Mouse (Mus musculus): ENCODE measurements around the gene Srp9. TPM values are rescaled to one million over a fixed set of nuclear protein-coding genes. Genes with fewer than 3 reads are reported as not detected.

Gene Srp9
- polyA plus RNA-seq, 1 experiment: 27.5 TPM

DNA sequence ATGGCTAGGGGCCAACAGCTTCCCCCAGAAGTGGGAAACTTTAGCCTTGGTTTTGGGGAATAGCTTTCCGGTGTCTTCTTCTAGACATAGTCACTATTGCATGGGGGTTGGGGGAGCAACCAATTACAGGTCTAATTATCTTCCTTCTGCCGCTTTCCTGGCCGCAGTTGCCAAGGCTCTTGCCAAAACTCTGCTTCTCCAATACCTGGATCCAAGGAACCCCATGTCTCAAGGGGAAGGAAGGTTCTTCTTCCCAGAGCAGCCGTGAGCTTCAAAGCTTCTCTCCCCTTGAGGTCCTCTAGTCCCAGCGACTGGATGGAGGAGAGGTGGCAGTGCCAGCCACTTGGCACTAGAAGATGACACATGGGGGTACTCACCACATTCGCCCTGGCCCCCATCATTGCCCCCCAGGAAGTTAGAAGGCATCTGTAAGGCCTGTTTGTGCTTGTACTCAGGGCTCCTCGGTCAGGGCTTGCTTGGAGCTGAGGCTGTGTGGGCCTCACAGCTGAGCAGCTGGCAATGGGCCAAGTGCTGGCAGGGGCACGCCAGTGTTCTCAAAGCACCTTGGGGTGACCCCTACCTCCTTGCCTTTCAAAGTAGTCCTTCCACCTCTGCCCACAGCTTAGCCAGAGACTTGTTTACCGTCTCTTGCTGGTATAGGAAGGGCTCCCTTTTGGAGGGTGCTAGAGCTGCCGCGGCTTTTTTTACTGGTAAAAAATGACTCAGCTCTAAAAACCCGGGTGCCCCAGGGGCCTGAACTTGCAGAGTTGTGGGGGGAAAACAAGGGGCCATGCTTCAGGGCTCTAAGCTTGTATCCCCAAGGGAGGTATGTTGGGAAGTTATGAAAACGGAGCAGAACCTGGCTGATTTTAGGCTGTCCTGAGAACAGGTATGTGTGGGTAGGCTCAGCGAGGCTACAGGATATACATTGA lies 12.9 kb upstream of the Srp9 start:
- Histone ChIP-seq H3K27me3 (ENCODE audit: control insufficient read depth, insufficient read depth, low read length) (no peaks in the 10 kb centered on the region), H3K4me1 (ENCODE audit: control insufficient read depth, insufficient read depth, insufficient read length) (no peaks in the 10 kb centered on the region), H3K4me3 (ENCODE audit: extremely low read depth, insufficient read depth, insufficient read length) (no peak overlapping the region), H3K36me3 (ENCODE audit: control insufficient read depth, insufficient read depth, low read length) (no peaks in the 10 kb centered on the region), H3K27ac (ENCODE audit: insufficient read depth, low read length) (no peak overlapping the region)
- 45% methylated on average over 14 of the region's 14 CpGs for WGBS
- DNase-seq (ENCODE audit: low read depth in 1 of 2, low spot score in 2 of 2): no peak
- TF ChIP-seq CTCF (IDR thresholded peaks at IDR 0.05; ENCODE audit: extremely low read depth, insufficient read depth, insufficient read length, insufficient replicate concordance) (no peak), POLR2A (IDR thresholded peaks at IDR 0.05; ENCODE audit: low read depth, low read length) (no peak)

GRCm38 (mm10) chr1:182112385-182112784 lies 12.2 kb upstream of the Srp9 start:
- Histone ChIP-seq H3K27me3 (ENCODE audit: control insufficient read depth, insufficient read depth, low read length) (no peaks in the 10 kb centered on the region), H3K4me1 (ENCODE audit: control insufficient read depth, insufficient read depth, insufficient read length) (no peaks in the 10 kb centered on the region), H3K4me3 (ENCODE audit: extremely low read depth, insufficient read depth, insufficient read length) (no peak overlapping the region), H3K27ac (ENCODE audit: insufficient read depth, low read length) (no peak overlapping the region), H3K36me3 (ENCODE audit: control insufficient read depth, insufficient read depth, low read length) (no peaks in the 10 kb centered on the region)
- no peak for TF ChIP-seq CTCF (IDR thresholded peaks at IDR 0.05; ENCODE audit: extremely low read depth, insufficient read depth, insufficient read length, insufficient replicate concordance)
- TF ChIP-seq POLR2A (IDR thresholded peaks at IDR 0.05; ENCODE audit: low read depth, low read length): no peak
- no peak for DNase-seq (ENCODE audit: low read depth in 1 of 2, low spot score in 2 of 2)
- 84% methylated on average over 15 of the region's 15 CpGs for WGBS

DNA sequence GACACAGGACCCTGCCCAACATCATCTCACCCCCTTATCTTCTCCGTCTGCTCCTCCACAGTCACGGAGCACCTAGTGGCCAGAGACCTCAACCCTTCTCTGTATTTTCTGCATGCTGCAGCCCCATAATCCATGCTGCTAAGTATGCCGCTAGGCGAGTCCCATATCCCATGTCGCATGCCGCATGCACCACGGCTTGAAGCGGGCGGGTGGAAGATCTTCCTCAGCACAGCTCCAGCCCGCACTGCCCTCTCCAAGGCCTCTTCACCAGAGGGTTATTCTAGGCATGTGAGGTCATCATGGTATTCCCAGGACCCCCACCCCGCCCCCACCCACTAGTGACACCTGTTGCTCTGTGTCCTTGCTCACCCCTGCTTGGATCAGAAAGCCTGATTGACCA lies 11.4 kb upstream of the Srp9 start:
- Histone ChIP-seq H3K4me3 (ENCODE audit: extremely low read depth, insufficient read depth, insufficient read length) (no peak overlapping the region), H3K36me3 (ENCODE audit: control insufficient read depth, insufficient read depth, low read length) (no peaks in the 10 kb centered on the region), H3K27me3 (ENCODE audit: control insufficient read depth, insufficient read depth, low read length) (no peaks in the 10 kb centered on the region), H3K27ac (ENCODE audit: insufficient read depth, low read length) (no peak overlapping the region), H3K4me1 (ENCODE audit: control insufficient read depth, insufficient read depth, insufficient read length) (no peaks in the 10 kb centered on the region)
- WGBS: 94% methylated on average over 11 of the region's 11 CpGs
- TF ChIP-seq POLR2A (IDR thresholded peaks at IDR 0.05; ENCODE audit: low read depth, low read length) (no peak), CTCF (IDR thresholded peaks at IDR 0.05; ENCODE audit: extremely low read depth, insufficient read depth, insufficient read length, insufficient replicate concordance) (no peak)
- no peak for DNase-seq (ENCODE audit: low read depth in 1 of 2, low spot score in 2 of 2)

- WGBS: 85% methylated on average over 19 of the region's 19 CpGs
- H3K4me3 ChIP-seq (ENCODE audit: extremely low read depth, insufficient read depth, insufficient read length): no peak overlapping the region
- no peak overlapping the region for H3K27ac ChIP-seq (ENCODE audit: insufficient read depth, low read length)
- TF ChIP-seq CTCF (IDR thresholded peaks at IDR 0.05; ENCODE audit: extremely low read depth, insufficient read depth, insufficient read length, insufficient replicate concordance) (no peak), POLR2A (IDR thresholded peaks at IDR 0.05; ENCODE audit: low read depth, low read length) (no peak)
- DNase-seq (ENCODE audit: low read depth in 1 of 2, low spot score in 2 of 2): no peak
- H3K4me1 ChIP-seq (ENCODE audit: control insufficient read depth, insufficient read depth, insufficient read length): no peaks in the 10 kb centered on the region
- no peaks in the 10 kb centered on the region for H3K36me3 ChIP-seq (ENCODE audit: control insufficient read depth, insufficient read depth, low read length)
- H3K27me3 ChIP-seq (ENCODE audit: control insufficient read depth, insufficient read depth, low read length): no peaks in the 10 kb centered on the region
These were observed 10.7 kb upstream of the Srp9 start for GRCm38 (mm10) chr1:182113587-182114500.

DNA sequence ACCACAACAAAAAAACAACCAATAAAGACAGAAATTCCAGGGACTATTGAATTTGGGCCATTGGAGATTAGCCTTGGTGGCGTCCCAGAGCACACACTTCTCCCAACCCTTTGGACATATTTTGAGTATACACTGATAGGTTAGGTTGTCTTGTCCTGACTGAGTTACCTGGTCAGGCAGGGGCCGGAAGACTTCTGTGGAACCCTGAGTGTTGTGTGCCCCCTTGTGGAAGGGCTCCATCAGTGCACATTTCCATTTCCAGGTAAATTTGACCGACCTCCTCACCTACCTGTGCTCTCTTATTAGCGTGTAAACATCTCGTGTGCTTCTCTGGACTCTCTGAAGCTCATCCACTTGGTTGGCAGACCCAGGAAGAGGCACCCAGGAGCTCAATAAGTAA lies 9.3 kb upstream of the Srp9 start:
- Histone ChIP-seq H3K36me3 (ENCODE audit: control insufficient read depth, insufficient read depth, low read length) (no peaks in the 10 kb centered on the region), H3K4me3 (ENCODE audit: extremely low read depth, insufficient read depth, insufficient read length) (no peak overlapping the region), H3K27ac (ENCODE audit: insufficient read depth, low read length) (no peak overlapping the region), H3K4me1 (ENCODE audit: control insufficient read depth, insufficient read depth, insufficient read length) (no peaks in the 10 kb centered on the region), H3K27me3 (ENCODE audit: control insufficient read depth, insufficient read depth, low read length) (no peaks in the 10 kb centered on the region)
- TF ChIP-seq POLR2A (IDR thresholded peaks at IDR 0.05; ENCODE audit: low read depth, low read length) (no peak), CTCF (IDR thresholded peaks at IDR 0.05; ENCODE audit: extremely low read depth, insufficient read depth, insufficient read length, insufficient replicate concordance) (peak; percentile 81; the same call in 1 of the 2 replicates)
- DNase-seq (ENCODE audit: low read depth in 1 of 2, low spot score in 2 of 2): peak; percentile 15 to 32
- WGBS: 19% methylated on average over 5 of the region's 5 CpGs

GRCm38 (mm10) chr1:182115651-182116408 lies 8.7 kb upstream of the Srp9 start:
- no peak overlapping the region for H3K27ac ChIP-seq (ENCODE audit: insufficient read depth, low read length)
- no peaks in the 10 kb centered on the region for H3K36me3 ChIP-seq (ENCODE audit: control insufficient read depth, insufficient read depth, low read length)
- DNase-seq (ENCODE audit: low read depth in 1 of 2, low spot score in 2 of 2): no peak
- no peaks in the 10 kb centered on the region for H3K27me3 ChIP-seq (ENCODE audit: control insufficient read depth, insufficient read depth, low read length)
- H3K4me3 ChIP-seq (ENCODE audit: extremely low read depth, insufficient read depth, insufficient read length): no peak overlapping the region
- H3K4me1 ChIP-seq (ENCODE audit: control insufficient read depth, insufficient read depth, insufficient read length): no peaks in the 10 kb centered on the region
- no peak for TF ChIP-seq POLR2A (IDR thresholded peaks at IDR 0.05; ENCODE audit: low read depth, low read length)
- TF ChIP-seq CTCF (IDR thresholded peaks at IDR 0.05; ENCODE audit: extremely low read depth, insufficient read depth, insufficient read length, insufficient replicate concordance): no peak
- WGBS: 55% methylated on average over 7 of the region's 7 CpGs

All from spleen, adult 2 months (tissue).